Mouse (Mus musculus): ENCODE results near the gene Tmed8. TPM values are rescaled to one million over a fixed set of nuclear protein-coding genes. Genes with fewer than 3 reads are reported as not detected.
"Not testable (repeated sequence)": the region's sequence is repeated elsewhere in the genome, so short reads cannot be mapped to it uniquely, and the experiment has no call there.

The Tmed8 gene
- polyA plus RNA-seq (2015; fragmentation: Nextera tagmentation; extraction: Ambion mirVana): 3.8 and 3.9 TPM in 2 replicates

GRCm38 (mm10) chr12:87199973-87200586, at the start of gene Tmed8:
TSS of gene Tmed8 (minus strand) at chr12:87200454.
- ATAC-seq (ENCODE audit: low read depth): peak; percentile 96
- 1% methylated on average over 60 of the region's 70 CpGs for WGBS

GRCm38 (mm10) chr12:87238632-87239031, 38.4 kb upstream of the Tmed8 start, which contains the start of gene Noxred1:
TSS of gene Noxred1 (minus strand) at chr12:87238732.
- WGBS: 97% methylated on average over 1 of the region's 1 CpGs
- no peak for ATAC-seq (ENCODE audit: low read depth)
- peaks cover 56% of the 10 kb centered on the region for H3K36me3 ChIP-seq
- no peak within 1 kb of the TSS for H3K9ac ChIP-seq
- H3K27ac ChIP-seq (replicated peaks): no peak within 1 kb of the TSS
- H3K4me2 ChIP-seq: no peak within 1 kb of the TSS
- H3K4me1 ChIP-seq (replicated peaks): no peaks in the 10 kb centered on the region
- no peaks in the 10 kb centered on the region for H3K9me3 ChIP-seq
- no peaks in the 10 kb centered on the region for H3K27me3 ChIP-seq
- H3K4me3 ChIP-seq: no peak within 1 kb of the TSS

More at GRCm38 (mm10) chr12:87199973-87200586, at the start of gene Tmed8:
- H3K27me3 ChIP-seq: no peaks in the 10 kb centered on the region
- H3K4me1 ChIP-seq (replicated peaks): peaks cover 28% of the 10 kb centered on the region
- H3K9me3 ChIP-seq: no peaks in the 10 kb centered on the region
- peak within 1 kb of the TSS; percentile 92 for H3K9ac ChIP-seq
- peak within 1 kb of the TSS; percentile 79 for H3K4me2 ChIP-seq
- no peaks in the 10 kb centered on the region for H3K36me3 ChIP-seq
- H3K27ac ChIP-seq (replicated peaks): peak within 1 kb of the TSS; percentile 93
- H3K4me3 ChIP-seq: peak within 1 kb of the TSS; percentile 87

DNA sequence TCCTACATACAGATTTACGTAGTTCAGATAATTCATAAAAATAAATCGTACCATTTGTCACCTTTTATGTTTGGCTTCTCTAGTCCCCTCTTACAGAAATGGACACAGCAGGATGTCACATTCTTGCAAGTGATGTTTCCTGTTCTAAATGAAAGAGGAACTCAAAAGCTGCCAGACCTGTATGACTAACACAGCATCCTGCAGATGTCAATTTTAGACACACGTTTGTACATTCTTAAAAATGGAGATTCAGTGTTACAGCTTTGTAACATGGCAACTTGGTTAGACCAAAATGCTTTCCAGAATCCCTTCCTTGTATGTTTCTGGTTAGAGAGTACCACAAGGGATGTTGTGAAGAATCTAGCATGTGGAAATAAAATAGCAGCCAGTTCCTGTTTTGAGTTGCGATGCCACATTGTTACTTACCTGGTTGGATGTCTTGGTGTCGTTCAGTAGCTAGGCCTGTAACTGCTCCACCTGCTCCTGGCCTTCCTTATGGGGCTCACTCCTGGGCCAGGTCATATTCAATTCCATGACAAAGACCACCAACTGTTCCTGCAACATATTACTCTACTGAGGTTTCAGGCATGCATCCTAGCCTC, 36.7 kb upstream of the Tmed8 start:
- Histone ChIP-seq H3K9ac (no peak overlapping the region), H3K4me2 (no peak overlapping the region), H3K9me3 (no peaks in the 10 kb centered on the region), H3K4me3 (no peak overlapping the region), H3K27me3 (no peaks in the 10 kb centered on the region), H3K4me1 (replicated peaks) (no peaks in the 10 kb centered on the region), H3K36me3 (peaks cover 53% of the 10 kb centered on the region), H3K27ac (replicated peaks) (no peak overlapping the region)
- no peak for ATAC-seq (ENCODE audit: low read depth)
- 80% methylated on average over 5 of the region's 5 CpGs for WGBS

GRCm38 (mm10) chr12:87230379-87230895, 30.2 kb upstream of the Tmed8 start:
- Histone ChIP-seq H3K9ac (no peak overlapping the region), H3K9me3 (no peaks in the 10 kb centered on the region), H3K4me2 (no peak overlapping the region), H3K27me3 (no peaks in the 10 kb centered on the region), H3K4me3 (no peak overlapping the region), H3K36me3 (peaks cover 19% of the 10 kb centered on the region; the same call in 1 of the 2 replicates), H3K4me1 (replicated peaks) (no peaks in the 10 kb centered on the region), H3K27ac (replicated peaks) (no peak overlapping the region)
- no peak for ATAC-seq (ENCODE audit: low read depth)

GRCm38 (mm10) chr12:87229633-87230032, 29.4 kb upstream of the Tmed8 start:
- Histone ChIP-seq H3K4me3 (no peak overlapping the region), H3K9ac (no peak overlapping the region), H3K27me3 (no peaks in the 10 kb centered on the region), H3K27ac (replicated peaks) (no peak overlapping the region), H3K4me1 (replicated peaks) (no peaks in the 10 kb centered on the region), H3K9me3 (no peaks in the 10 kb centered on the region), H3K4me2 (no peak overlapping the region), H3K36me3 (peaks cover 19% of the 10 kb centered on the region; the same call in 1 of the 2 replicates)
- ATAC-seq (ENCODE audit: low read depth): no peak
- WGBS: 94% methylated on average over 2 of the region's 2 CpGs

- H3K4me2 ChIP-seq: no peak overlapping the region
- no peaks in the 10 kb centered on the region for H3K9me3 ChIP-seq
- H3K27ac ChIP-seq (replicated peaks): no peak overlapping the region
- 0 out of 2 replicates have a peak, but pooled peaks cover 9% of the 10 kb centered on the region for H3K36me3 ChIP-seq
- WGBS: 80% methylated on average over 7 of the region's 7 CpGs
- no peak for ATAC-seq (ENCODE audit: low read depth)
- no peaks in the 10 kb centered on the region for H3K27me3 ChIP-seq
- no peak overlapping the region for H3K4me3 ChIP-seq
- no peak overlapping the region for H3K9ac ChIP-seq
- H3K4me1 ChIP-seq (replicated peaks): no peaks in the 10 kb centered on the region
Measured at GRCm38 (mm10) chr12:87226801-87227200, 26.5 kb upstream of the Tmed8 start.

GRCm38 (mm10) chr12:87224950-87225349, 24.7 kb upstream of the Tmed8 start:
- 0 out of 2 replicates have a peak, but pooled peaks cover 9% of the 10 kb centered on the region for H3K36me3 ChIP-seq
- H3K4me1 ChIP-seq (replicated peaks): no peaks in the 10 kb centered on the region
- no peaks in the 10 kb centered on the region for H3K27me3 ChIP-seq
- H3K4me3 ChIP-seq: no peak overlapping the region
- no peaks in the 10 kb centered on the region for H3K9me3 ChIP-seq
- ATAC-seq (ENCODE audit: low read depth): no peak
- no peak overlapping the region for H3K9ac ChIP-seq
- H3K4me2 ChIP-seq: no peak overlapping the region
- WGBS: 78% methylated on average over 10 of the region's 10 CpGs
- H3K27ac ChIP-seq (replicated peaks): no peak overlapping the region

GRCm38 (mm10) chr12:87219362-87219761, 19.1 kb upstream of the Tmed8 start:
- ATAC-seq (ENCODE audit: low read depth): no peak
- Histone ChIP-seq H3K27ac (replicated peaks) (no peak overlapping the region), H3K36me3 (no peaks in the 10 kb centered on the region), H3K9me3 (no peaks in the 10 kb centered on the region), H3K4me1 (replicated peaks) (no peaks in the 10 kb centered on the region), H3K9ac (no peak overlapping the region), H3K4me3 (no peak overlapping the region), H3K27me3 (no peaks in the 10 kb centered on the region), H3K4me2 (no peak overlapping the region)
- WGBS: 75% methylated on average over 7 of the region's 7 CpGs

DNA sequence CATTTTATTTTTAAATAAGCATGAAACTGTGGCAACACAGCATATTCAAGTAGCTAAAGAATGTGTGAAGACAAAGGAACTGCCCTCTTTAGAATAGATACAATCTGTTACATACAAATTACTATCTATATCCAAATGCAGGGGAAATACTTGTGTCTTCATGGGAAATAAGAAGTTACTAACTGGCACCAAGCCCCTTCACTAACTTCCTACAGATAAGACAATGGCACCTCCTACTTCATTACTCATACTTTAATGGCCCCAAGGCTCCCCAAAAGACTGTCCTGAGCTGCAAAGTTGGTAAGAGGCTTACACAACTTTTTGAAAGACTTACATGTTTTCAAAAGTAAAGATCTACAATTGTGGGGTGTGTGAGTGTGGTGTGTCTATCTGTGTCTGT, 17.3 kb upstream of the Tmed8 start:
- no peak overlapping the region for H3K4me2 ChIP-seq
- H3K9me3 ChIP-seq: no peaks in the 10 kb centered on the region
- no peak overlapping the region for H3K4me3 ChIP-seq
- no peak overlapping the region for H3K27ac ChIP-seq (replicated peaks)
- no peak overlapping the region for H3K9ac ChIP-seq
- ATAC-seq (ENCODE audit: low read depth): no peak
- H3K36me3 ChIP-seq: no peaks in the 10 kb centered on the region
- H3K4me1 ChIP-seq (replicated peaks): no peaks in the 10 kb centered on the region
- H3K27me3 ChIP-seq: no peaks in the 10 kb centered on the region

- Histone ChIP-seq H3K4me2 (no peak overlapping the region), H3K4me1 (replicated peaks) (no peaks in the 10 kb centered on the region), H3K9me3 (no peaks in the 10 kb centered on the region), H3K27me3 (no peaks in the 10 kb centered on the region), H3K4me3 (no peak overlapping the region), H3K27ac (replicated peaks) (no peak overlapping the region), H3K9ac (no peak overlapping the region), H3K36me3 (no peaks in the 10 kb centered on the region)
- ATAC-seq (ENCODE audit: low read depth): no peak
- WGBS: 69% methylated on average over 2 of the region's 2 CpGs
Measured at GRCm38 (mm10) chr12:87216053-87216452, 15.8 kb upstream of the Tmed8 start.

- no peak for ATAC-seq (ENCODE audit: low read depth)
- no peak overlapping the region for H3K4me2 ChIP-seq
- 63% methylated on average over 2 of the region's 2 CpGs for WGBS
Measured at GRCm38 (mm10) chr12:87212844-87213606, 12.8 kb upstream of the Tmed8 start.

DNA sequence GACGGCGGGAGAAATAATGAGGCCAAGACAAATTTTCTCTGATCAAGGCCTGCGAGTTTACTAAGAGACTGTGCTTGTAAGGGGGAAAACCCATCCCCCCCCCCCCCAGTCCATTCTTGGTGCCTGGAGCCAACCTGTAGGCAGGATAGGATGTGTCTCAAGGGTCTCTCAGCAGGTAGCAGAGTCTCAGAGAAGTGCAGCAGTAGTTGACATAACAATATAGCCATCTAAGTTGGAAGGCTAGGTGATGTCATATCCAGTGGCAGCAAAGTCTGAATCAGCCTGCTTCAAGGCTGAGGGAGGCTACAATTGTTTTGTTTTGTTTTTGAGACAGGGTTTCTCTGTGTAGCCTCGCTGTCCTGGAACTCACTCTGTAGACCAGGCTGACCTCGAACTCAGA, 5.5 kb upstream of the Tmed8 start:
- not testable (repeated sequence) for H3K9ac ChIP-seq; H3K9me3 ChIP-seq; H3K36me3 ChIP-seq; ATAC-seq (ENCODE audit: low read depth); H3K4me3 ChIP-seq; H3K4me2 ChIP-seq; H3K27me3 ChIP-seq; H3K27ac ChIP-seq (replicated peaks); H3K4me1 ChIP-seq (replicated peaks)
- WGBS: 94% methylated on average over 5 of the region's 5 CpGs

More at GRCm38 (mm10) chr12:87212844-87213606, 12.8 kb upstream of the Tmed8 start:
- Histone ChIP-seq H3K36me3 (no peaks in the 10 kb centered on the region), H3K4me3 (no peak overlapping the region), H3K9me3 (no peaks in the 10 kb centered on the region), H3K9ac (no peak overlapping the region), H3K27me3 (no peaks in the 10 kb centered on the region), H3K4me1 (replicated peaks) (no peaks in the 10 kb centered on the region), H3K27ac (replicated peaks) (no peak overlapping the region)
